Mouse (Mus musculus) embryo, embryonic 10.5 days (tissue): ENCODE data around the gene Krt86.
"Not testable (repeated sequence)": the region's sequence is repeated elsewhere in the genome, so short reads cannot be mapped to it uniquely, and the experiment has no call there.

Experiments used
- DNase-seq: peaks from one replicate; pipeline ENCODE4 v3.0.0-alpha.2; 2015; ENCODE audit warnings: low spot score

The Krt86 gene

DNA sequence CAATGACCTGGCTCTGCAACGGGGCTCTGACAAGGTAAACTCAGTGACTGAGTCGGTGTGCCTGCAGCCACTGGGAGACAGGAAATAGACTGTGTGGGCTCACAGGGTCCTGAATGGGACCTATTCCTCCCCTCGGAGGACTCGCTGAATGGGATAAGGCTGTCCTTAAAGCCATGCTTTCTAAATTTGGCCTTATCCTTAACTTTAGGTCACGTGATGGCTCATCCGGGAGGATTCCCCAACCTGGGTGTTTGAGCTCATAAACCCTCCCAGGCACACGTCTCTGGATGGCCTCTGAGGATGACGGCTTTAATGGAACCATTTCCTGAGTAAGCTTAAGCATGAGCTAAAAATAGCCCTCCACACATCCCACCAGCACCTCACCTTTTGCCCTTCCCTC lies 19.4 kb downstream of the Krt86 start:
- DNase-seq = no peak

DNA sequence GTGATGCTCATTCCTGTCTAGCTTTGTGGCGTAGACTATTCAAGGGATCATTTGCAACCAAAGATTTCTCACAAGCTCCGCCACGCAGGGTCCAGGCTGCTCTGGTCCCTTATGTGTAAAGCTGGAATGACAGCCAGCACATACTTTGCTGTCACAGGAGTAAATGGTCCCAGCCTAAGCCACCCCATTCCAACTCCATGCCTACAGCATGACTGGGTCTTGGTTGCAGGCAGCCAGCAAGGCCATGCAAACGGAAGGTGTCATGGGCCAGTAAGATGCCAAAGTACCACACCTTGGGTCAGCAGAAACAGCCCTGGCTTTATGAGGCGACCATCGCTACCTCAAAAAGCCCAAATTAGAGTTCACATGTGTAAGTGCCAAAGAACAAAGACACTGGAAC lies 20.4 kb downstream of the Krt86 start:
- no peak for DNase-seq

- DNase-seq = no peak
Observed at GRCm38 (mm10) chr15:101494203-101494602, 20.9 kb downstream of the Krt86 start.

DNA sequence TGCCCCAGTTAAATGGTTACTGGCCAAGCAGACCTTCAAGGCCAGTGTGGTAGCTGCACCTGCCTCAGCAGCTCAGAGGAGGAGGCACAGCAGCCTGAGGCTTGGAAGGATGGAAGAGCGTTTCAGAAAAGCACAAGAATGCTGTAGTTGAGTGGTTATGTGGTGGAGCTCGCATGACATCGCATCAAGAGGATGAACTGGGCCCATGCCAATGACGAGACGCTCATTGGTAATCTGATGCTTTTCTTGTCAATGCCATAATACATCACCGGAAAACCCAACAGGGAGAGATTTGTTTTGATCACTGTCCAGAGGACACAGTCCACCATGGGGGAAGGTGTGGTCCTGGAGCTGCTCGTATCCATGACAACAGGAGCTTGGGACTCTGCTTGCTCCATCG lies 22.0 kb downstream of the Krt86 start:
- no peak for DNase-seq

- DNase-seq = peak; percentile 63
Observed at GRCm38 (mm10) chr15:101497181-101497580, 23.9 kb downstream of the Krt86 start.

DNA sequence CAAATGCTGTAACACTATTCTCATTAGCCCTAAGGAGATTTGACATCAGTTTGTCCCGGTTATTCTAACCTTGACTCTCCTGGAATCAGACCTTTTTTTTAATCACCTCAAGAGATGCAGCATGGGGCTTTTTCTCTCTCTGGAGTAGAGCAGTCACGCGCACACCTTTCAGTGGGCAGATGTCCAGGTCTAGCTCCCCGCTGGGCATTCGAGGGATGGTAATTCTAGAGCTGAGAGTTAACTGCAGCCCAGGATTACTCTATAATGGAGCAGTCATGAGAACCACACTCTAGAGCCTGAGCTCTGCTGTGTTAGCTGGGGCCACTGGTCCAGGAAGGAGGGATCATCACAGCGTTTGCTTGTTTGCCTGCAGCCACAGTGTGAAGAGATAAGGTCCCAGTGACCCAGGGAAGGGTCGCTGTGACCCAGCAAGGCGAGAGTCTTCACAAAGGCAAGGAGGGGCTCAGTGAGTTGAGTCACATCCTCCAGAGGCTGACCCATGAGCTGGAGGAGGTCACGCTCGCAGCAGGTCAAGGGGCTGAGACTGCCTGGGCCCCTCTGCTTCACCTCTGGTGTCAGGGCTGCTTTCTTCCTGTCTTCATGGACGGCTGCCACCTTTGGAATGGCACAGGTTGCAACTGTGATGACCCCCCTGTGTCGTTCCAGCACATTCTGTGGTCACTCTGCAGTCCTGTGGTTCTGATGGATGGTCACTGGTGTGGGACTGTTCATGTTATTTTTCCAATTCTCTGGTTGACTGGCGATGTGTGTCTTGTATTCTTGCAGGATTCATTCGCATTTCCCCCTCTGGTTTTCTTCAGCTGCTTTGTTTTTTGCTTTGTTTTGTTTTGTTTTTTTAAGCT lies 33.8 kb downstream of the Krt86 start:
- peak; percentile 15 for DNase-seq

DNA sequence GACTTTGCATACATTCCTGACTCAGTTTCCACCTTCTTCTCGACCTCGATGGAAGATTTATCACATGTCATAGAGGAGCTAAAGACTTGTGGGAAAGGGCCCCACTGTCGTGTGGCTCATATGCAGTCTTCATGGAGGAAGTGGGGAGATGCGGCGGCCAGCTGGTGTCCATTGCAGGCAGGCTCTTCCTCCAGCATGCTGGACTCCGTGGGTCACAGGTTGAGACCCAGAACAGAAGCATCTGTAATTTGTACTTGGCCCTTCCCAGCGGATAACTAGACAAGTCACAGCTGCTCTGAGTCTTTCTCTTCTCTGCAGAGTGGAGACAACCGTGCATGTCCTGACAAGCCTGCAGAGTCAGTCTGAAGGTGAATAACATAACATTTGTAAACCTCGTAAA lies 35.0 kb downstream of the Krt86 start:
- DNase-seq = no peak

DNA sequence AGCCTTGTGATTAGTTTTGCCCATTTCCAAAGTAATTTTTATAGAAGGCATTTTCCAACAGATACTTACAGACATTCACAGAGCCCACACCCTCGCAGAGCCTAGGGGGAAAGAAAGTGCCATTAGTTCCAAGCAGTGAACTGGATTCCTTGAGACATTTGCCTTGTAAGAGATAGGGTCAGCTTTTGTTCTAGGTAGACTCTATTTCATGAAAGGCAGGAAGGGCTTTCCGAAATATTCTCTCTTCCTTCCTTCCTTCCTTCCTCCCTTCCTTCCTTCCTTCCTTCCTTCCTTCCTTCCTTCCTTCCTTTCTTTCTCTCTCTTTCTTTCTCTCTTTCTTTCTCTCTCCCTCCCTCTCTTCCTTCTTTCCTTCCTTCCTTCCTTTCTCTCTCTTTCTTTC lies 43.9 kb downstream of the Krt86 start, which contains the start of gene Gm49425:
Gm49425 (minus strand) TSS at position 101 of the 400 bp plus-strand sequence.
- not testable (repeated sequence) for DNase-seq

- DNase-seq = peak; percentile 85
Observed at GRCm38 (mm10) chr15:101519792-101520191, 46.5 kb downstream of the Krt86 start.

DNA sequence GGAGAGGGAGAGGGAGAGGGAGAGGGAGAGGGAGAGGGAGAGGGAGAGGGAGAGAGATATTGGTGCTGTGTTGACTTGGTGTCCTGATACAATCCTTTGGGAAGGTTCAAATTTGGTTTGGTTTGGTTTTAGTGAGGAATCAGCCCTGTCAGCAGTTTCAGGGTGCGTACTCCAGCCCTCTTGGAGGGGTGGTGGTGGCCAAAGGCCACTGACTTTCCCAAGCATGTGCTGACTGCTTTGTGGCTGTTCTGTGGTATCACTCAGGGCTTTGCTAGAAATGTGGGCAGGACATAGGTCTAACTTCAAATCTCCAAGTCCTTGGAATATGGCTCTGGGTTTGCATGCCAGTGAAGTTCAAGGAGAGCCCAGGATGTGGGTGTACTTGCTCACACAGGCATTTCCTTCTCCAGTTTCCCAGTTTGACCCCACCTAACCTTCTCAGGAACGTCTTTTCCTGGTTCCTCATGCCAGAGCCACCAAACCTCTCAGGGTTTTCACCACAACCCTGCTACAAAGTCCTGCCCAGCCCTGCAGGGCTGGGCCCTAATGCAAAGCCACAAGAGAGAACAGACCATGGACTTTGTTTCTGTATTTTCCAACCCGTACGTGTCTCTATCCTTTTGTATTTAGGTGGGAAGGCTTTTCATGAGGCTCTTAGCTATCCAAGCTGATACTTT lies 49.4 kb downstream of the Krt86 start:
- DNase-seq = no peak
